Mouse (Mus musculus) myocyte (in vitro differentiated cells): ENCODE data around the gene Lsm12.
A peak's percentile ranks its signal among the peaks of the same experiment; 100 is the strongest.

Source experiments
- CEBPB ChIP-seq: IDR thresholded peaks from 2 replicates; pipeline ENCODE4 v1.6.1; 2011; ENCODE audit warnings: mild to moderate bottlenecking, moderate library complexity; ENCODE audit not compliant: poor library complexity, insufficient read depth, severe bottlenecking
- E2F4 ChIP-seq: IDR thresholded peaks from one replicate; pipeline ENCODE4 v1.6.1; 2011; ENCODE audit warnings: mild to moderate bottlenecking, control low read depth, moderate library complexity; ENCODE audit not compliant: insufficient read depth
- MAX ChIP-seq: IDR thresholded peaks from one replicate; pipeline ENCODE4 v1.6.1; 2011; ENCODE audit warnings: low read depth, mild to moderate bottlenecking, control low read depth
- MYOG ChIP-seq, 3 experiments: IDR thresholded peaks; one replicate each; pipeline ENCODE4 v1.6.1; 2011; ENCODE audit warnings: control low read depth in 2 of 3, low read depth in 2 of 3, mild to moderate bottlenecking in 2 of 3; ENCODE audit not compliant: insufficient read length in 2 of 3, control insufficient read depth in 1 of 3, insufficient read depth in 1 of 3
- POLR2A ChIP-seq: IDR thresholded peaks from one replicate; pipeline ENCODE4 v1.6.1; 2011; ENCODE audit warnings: low read depth, mild to moderate bottlenecking, control low read depth, moderate library complexity; ENCODE audit not compliant: insufficient read length
- POLR2AphosphoS2 ChIP-seq: IDR thresholded peaks from one replicate; pipeline ENCODE4 v1.6.1; 2011; ENCODE audit warnings: low read depth, control low read depth; ENCODE audit not compliant: insufficient read length
- SRF ChIP-seq: IDR thresholded peaks from one replicate; pipeline ENCODE4 v1.6.1; 2011; ENCODE audit warnings: low read depth; ENCODE audit not compliant: control insufficient read depth, insufficient read length
- TCF12 ChIP-seq: IDR thresholded peaks from one replicate; pipeline ENCODE4 v1.6.1; 2011; ENCODE audit warnings: mild to moderate bottlenecking, control low read depth; ENCODE audit not compliant: poor library complexity, insufficient read depth, severe bottlenecking
- TCF3 ChIP-seq: IDR thresholded peaks from one replicate; pipeline ENCODE4 v1.6.1; 2011; ENCODE audit warnings: low read depth, control low read depth; ENCODE audit not compliant: insufficient read length

GRCm38 (mm10) chr11:102189461-102190436, 4.7 kb upstream of the Lsm12 start, which contains the start of gene G6pc3:
- TF ChIP-seq POLR2A (peak; percentile 46), MYOG (IDR thresholded peaks at IDR 0.05; ENCODE audit: control insufficient read depth in 1 of 3, insufficient read depth in 1 of 3, insufficient read length in 2 of 3, low read depth in 2 of 3) (peak in 1 of 3 experiments; percentile 12), CEBPB (no peak), TCF3 (no peak), MAX (peak; percentile 98), SRF (no peak), TCF12 (no peak), E2F4 (no peak), POLR2AphosphoS2 (no peak)
